8 mouse cellular contexts compared by ENCODE assay signal in the genomic region with DNA sequence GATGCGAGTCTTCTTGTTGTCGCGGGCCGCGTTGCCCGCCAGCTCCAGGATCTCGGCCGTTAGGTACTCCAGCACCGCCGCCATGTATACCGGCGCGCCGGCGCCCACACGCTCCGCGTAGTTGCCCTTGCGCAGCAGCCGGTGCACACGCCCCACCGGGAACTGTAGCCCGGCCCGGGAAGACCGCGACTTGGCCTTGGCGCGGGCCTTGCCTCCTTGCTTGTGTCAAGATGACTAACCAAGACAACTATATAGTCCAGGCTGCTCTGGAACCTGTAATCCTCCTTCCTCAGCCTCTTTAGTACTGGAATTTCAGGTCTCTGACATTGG. TPM values are rescaled to one million over a fixed set of nuclear protein-coding genes. Genes with fewer than 3 reads are reported as not detected.
A peak's percentile ranks its signal among the peaks of the same experiment; 100 is the strongest.
DNase-seq lines count a peak whose midpoint lies in the region; ATAC-seq and TF ChIP-seq lines count a peak whose summit lies in the region.
"Not testable (repeated sequence)": the region's sequence is repeated elsewhere in the genome, so short reads cannot be mapped to it uniquely, and the experiment has no call there.

No protein-coding gene starts in this region.

- H3K36me3 ChIP-seq in forebrain, embryonic 11.5 days (ENCODE audit: control insufficient read depth, insufficient read depth, low read length); heart, embryonic 14.5 days (ENCODE audit: control insufficient read depth, insufficient read depth, low read length); kidney, embryonic 16.5 days (ENCODE audit: insufficient read depth, low read length); liver, adult 2 months (ENCODE audit: control insufficient read depth, insufficient read depth, low read length); midbrain, embryonic 16.5 days (ENCODE audit: control insufficient read depth, insufficient read depth, low read length): not testable (repeated sequence)

- H3K27ac ChIP-seq in forebrain, embryonic 11.5 days (ENCODE audit: low read depth, low read length); heart, embryonic 14.5 days (replicated peaks in 1 of 2; ENCODE audit: control insufficient read depth in 1 of 2, insufficient read depth in 1 of 2, low read depth in 2 of 2, low read length in 2 of 2); kidney, embryonic 16.5 days (ENCODE audit: low read length); liver, adult 2 months (replicated peaks; ENCODE audit: insufficient read depth, low read depth, low read length); midbrain, embryonic 16.5 days (ENCODE audit: low read length): not testable (repeated sequence)

- H3K9ac ChIP-seq in forebrain, embryonic 11.5 days (ENCODE audit: low read length) = peak overlapping the region; percentile 49
- peak overlapping the region; percentile 63; the same call in 1 of the 2 replicates for H3K9ac ChIP-seq in heart, embryonic 14.5 days (ENCODE audit: low read length)
- peak overlapping the region; percentile 57; the same call in 1 of the 2 replicates for H3K9ac ChIP-seq in kidney, embryonic 16.5 days (replicated peaks; ENCODE audit: low read length)
- not testable (repeated sequence) for H3K9ac ChIP-seq in liver, adult 2 months (ENCODE audit: low read depth, low read length)
- peak overlapping the region; percentile 58; the same call in 1 of the 2 replicates for H3K9ac ChIP-seq in midbrain, embryonic 16.5 days (ENCODE audit: low read depth, low read length)

- peak; percentile 58 to 65 for DNase-seq in B cell, adult 2 months
- peak; percentile 38 for DNase-seq in c-Kit-positive CD71-negative TER-119-negative erythroid progenitor cells, embryonic 14.5 days (ENCODE audit: low read depth)
- not testable (repeated sequence) for DNase-seq in forebrain, embryonic 11.5 days (ENCODE audit: low spot score); liver, adult 2 months (ENCODE audit: extremely low read depth, low read depth, low spot score)
- peak; percentile 72 to 74 for DNase-seq in spleen, postnatal 10 days (ENCODE audit: low spot score in 2 of 2)

- 15% methylated on average over 28 of the region's 28 CpGs for WGBS in forebrain, embryonic 11.5 days
- WGBS in heart, embryonic 14.5 days = 2% methylated on average over 28 of the region's 28 CpGs
- 5% methylated on average over 18 of the region's 28 CpGs for WGBS in kidney, embryonic 16.5 days
- 7% methylated on average over 28 of the region's 28 CpGs for WGBS in liver, adult 2 months
- 6% methylated on average over 28 of the region's 28 CpGs for WGBS in midbrain, embryonic 16.5 days

- H3K79me2 ChIP-seq in liver, adult 2 months (ENCODE audit: control insufficient read depth, insufficient read depth, low read length) = not testable (repeated sequence)

- TF ChIP-seq CTCF in liver, adult 2 months (IDR thresholded peaks at IDR 0.05; ENCODE audit: low read depth, low read length) = 0 out of 2 replicates have a peak, but pooled peaks have one; percentile 16

- peak overlapping the region; percentile 5; the same call in 1 of the 2 replicates for H3K4me3 ChIP-seq in forebrain, embryonic 11.5 days (ENCODE audit: low read depth, low read length)
- peak overlapping the region; percentile 34 to 48 for H3K4me3 ChIP-seq in heart, embryonic 14.5 days (ENCODE audit: control insufficient read depth in 1 of 2, insufficient read depth in 1 of 2, low read depth in 1 of 2, low read length in 2 of 2)
- peak overlapping the region; percentile 35 for H3K4me3 ChIP-seq in kidney, embryonic 16.5 days (ENCODE audit: low read length)
- 0 out of 2 replicates have a peak overlapping the region, but pooled peaks have one; percentile 30 for H3K4me3 ChIP-seq in liver, adult 2 months (ENCODE audit: insufficient read depth, low read depth, low read length)
- peak overlapping the region; percentile 34 for H3K4me3 ChIP-seq in midbrain, embryonic 16.5 days (ENCODE audit: low read depth, low read length)

- not testable (repeated sequence) for H3K9me3 ChIP-seq in forebrain, embryonic 11.5 days (ENCODE audit: control insufficient read depth, low read length); heart, embryonic 14.5 days (ENCODE audit: control insufficient read depth, low read length); kidney, embryonic 16.5 days (ENCODE audit: low read length); midbrain, embryonic 16.5 days (replicated peaks; ENCODE audit: control insufficient read depth, low read length, poor library complexity, severe bottlenecking)

- peak overlapping the region; percentile 53 for H3K4me2 ChIP-seq in forebrain, embryonic 11.5 days (ENCODE audit: low read depth, low read length, severe bottlenecking)
- peak overlapping the region; percentile 67 for H3K4me2 ChIP-seq in heart, embryonic 14.5 days (ENCODE audit: low read length)
- peak overlapping the region; percentile 58 for H3K4me2 ChIP-seq in kidney, embryonic 16.5 days (replicated peaks; ENCODE audit: low read depth, low read length)
- H3K4me2 ChIP-seq in midbrain, embryonic 16.5 days (ENCODE audit: low read length) = peak overlapping the region; percentile 57

- not testable (repeated sequence) for TF ChIP-seq POLR2A in liver, adult 2 months (IDR thresholded peaks at IDR 0.05; ENCODE audit: extremely low read depth, insufficient read depth, low read length)

- not testable (repeated sequence) for H3K27me3 ChIP-seq in forebrain, embryonic 11.5 days (ENCODE audit: control insufficient read depth, insufficient read depth, low read length); heart, embryonic 14.5 days (ENCODE audit: control insufficient read depth, insufficient read depth, low read length); liver, adult 2 months (ENCODE audit: control insufficient read depth, insufficient read depth, low read length); midbrain, embryonic 16.5 days (ENCODE audit: control insufficient read depth, insufficient read depth, low read depth, low read length)
- H3K27me3 ChIP-seq in kidney, embryonic 16.5 days (ENCODE audit: insufficient read depth, low read length) = peaks cover 11% of the 10 kb centered on the region; the same call in 1 of the 2 replicates

- not testable (repeated sequence) for H3K4me1 ChIP-seq in forebrain, embryonic 11.5 days (replicated peaks; ENCODE audit: control insufficient read depth, insufficient read depth, low read length); heart, embryonic 14.5 days (ENCODE audit: control insufficient read depth in 2 of 2, insufficient read depth in 2 of 2, low read length in 2 of 2); kidney, embryonic 16.5 days (ENCODE audit: insufficient read depth, low read length); liver, adult 2 months (ENCODE audit: control insufficient read depth, insufficient read depth, low read length); midbrain, embryonic 16.5 days (ENCODE audit: control insufficient read depth, insufficient read depth, low read length)

- not testable (repeated sequence) for ATAC-seq in forebrain, embryonic 11.5 days (replicated peaks; ENCODE audit: low FRiP score); heart, embryonic 14.5 days (ENCODE audit: insufficient number of reproducible peaks, insufficient read depth, low FRiP score, low read depth); kidney, embryonic 16.5 days (ENCODE audit: low FRiP score, low TSS enrichment)
- ATAC-seq in midbrain, embryonic 16.5 days = peak; percentile 66

RNA-seq across cellular contexts. Expression of gene Nxnl2, which starts 32.0 kb away (rescaled TPM):
- 0.72 and 0.83 TPM in 2 replicates for polyA plus RNA-seq in forebrain, embryonic 11.5 days (2014; fragmentation: Nextera tagmentation; extraction: Ambion mirVana)
- polyA plus RNA-seq in heart, embryonic 14.5 days (2014; fragmentation: Nextera tagmentation; extraction: Ambion mirVana) = 1.2 and 2.3 TPM in 2 replicates
- polyA plus RNA-seq in kidney, embryonic 16.5 days (2015; fragmentation: Nextera tagmentation; extraction: Ambion mirVana) = 1.1 and 1.2 TPM in 2 replicates
- 0.07 and 0.09 TPM in 2 replicates for total RNA-seq in liver, adult 2 months (2014; rRNA removed)
- 0.06 TPM in 1 of 2 replicates, not detected in the other for polyA plus RNA-seq in liver, adult 2 months (2012; rRNA removed)
- 3.2 and 3.9 TPM in 2 replicates for polyA plus RNA-seq in midbrain, embryonic 16.5 days (2015; fragmentation: Nextera tagmentation; extraction: Ambion mirVana)
